Mouse (Mus musculus): ENCODE results near the gene Wipi1.

DNA sequence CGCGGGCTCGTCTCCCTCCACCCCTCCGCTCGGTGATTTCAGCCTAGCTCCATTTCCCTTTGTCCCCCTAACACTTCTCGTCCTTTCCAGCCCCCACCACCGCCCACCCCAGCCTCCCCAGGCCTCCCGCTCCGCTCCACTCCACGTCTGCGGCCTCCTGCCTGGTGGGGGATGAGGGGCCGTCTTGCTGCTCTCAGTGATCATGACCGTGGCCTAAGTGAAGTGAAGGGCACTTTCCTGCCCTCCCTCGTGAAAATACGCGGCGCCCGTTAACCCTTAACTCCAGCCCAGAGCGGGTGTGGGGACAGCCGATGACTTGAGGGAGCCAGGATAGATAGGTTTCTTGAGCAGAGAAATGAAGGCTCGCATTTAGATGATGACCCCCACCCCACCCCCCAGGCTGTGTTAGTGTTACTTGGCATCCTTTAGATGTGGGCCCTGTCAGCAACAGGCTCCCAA is 39.8 kb upstream of the Wipi1 start:
- TF ChIP-seq CTCF (IDR thresholded peaks at IDR 0.05; ENCODE audit: low read depth, low read length) (no peak), POLR2A (IDR thresholded peaks at IDR 0.05; ENCODE audit: extremely low read depth, insufficient read depth, low read length) (no peak)
